Mouse (Mus musculus) ES-Bruce4 (cell line): ENCODE results near the gene Acer3.
"Not testable (repeated sequence)": the region's sequence is repeated elsewhere in the genome, so short reads cannot be mapped to it uniquely, and the experiment has no call there.

Source experiments
- CTCF ChIP-seq: IDR thresholded peaks from one replicate; pipeline ENCODE4 v1.8.1; 2011; ENCODE audit warnings: low read depth, low read length
- POLR2A ChIP-seq: IDR thresholded peaks from one replicate; pipeline ENCODE4 v1.8.1; 2011; ENCODE audit warnings: low read length; ENCODE audit not compliant: insufficient read depth

DNA sequence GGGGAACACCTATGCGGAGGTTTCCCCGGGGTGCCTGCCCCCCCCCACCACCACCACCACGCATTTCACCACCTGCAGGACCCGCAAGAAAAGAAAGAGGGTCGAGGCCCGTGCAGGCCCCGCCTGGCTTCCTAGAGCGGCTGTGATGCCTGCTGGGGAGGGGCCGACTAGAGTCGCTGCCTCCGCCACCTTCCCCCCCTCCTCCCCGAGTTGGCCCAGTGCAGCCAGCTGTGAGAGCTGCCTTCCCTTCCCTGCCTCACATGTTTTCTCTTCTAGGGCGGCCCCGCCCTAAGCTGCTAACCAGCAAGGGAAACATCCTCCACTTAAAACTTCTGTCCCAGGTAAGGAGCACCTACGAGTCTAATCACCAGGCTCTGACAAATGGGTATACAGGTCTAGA lies 52.8 kb downstream of the Acer3 start:
- not testable (repeated sequence) for TF ChIP-seq CTCF, POLR2A
